Mouse (Mus musculus) bone marrow, adult 2 months (tissue): ENCODE data around the gene Eif2a.

Experiments
- CTCF ChIP-seq: fragments of 200-500 bp; IDR thresholded peaks from 2 replicates; pipeline ENCODE4 v1.5.1; 2011; ENCODE audit warnings: low read length, control low read depth; ENCODE audit not compliant: control insufficient read depth, insufficient read depth
- POLR2A ChIP-seq: fragments of 200-500 bp; IDR thresholded peaks from 2 replicates; pipeline ENCODE4 v1.6.1; 2011; ENCODE audit warnings: low read depth, mild to moderate bottlenecking, control low read depth, low read length, borderline replicate concordance; ENCODE audit not compliant: control insufficient read depth

- TF ChIP-seq CTCF (no peak), POLR2A (no peak)
These were observed 12.9 kb upstream of the Eif2a start for GRCm38 (mm10) chr3:58512740-58513139.
